Mouse (Mus musculus): Measurements from ENCODE around the gene Slc44a1.
A peak's percentile ranks its signal among the peaks of the same experiment; 100 is the strongest.

- TF ChIP-seq CTCF (IDR thresholded peaks at IDR 0.05; ENCODE audit: insufficient read depth, low read depth, low read length) (0 out of 2 replicates have a peak, but pooled peaks have one; percentile 27), POLR2A (IDR thresholded peaks at IDR 0.05; ENCODE audit: insufficient read depth, low read depth, low read length) (peak; percentile 96)
Observed at GRCm38 (mm10) chr4:53631316-53632010, 191.2 kb downstream of the Slc44a1 start, which contains the start of gene Fsd1l.
